Mouse (Mus musculus) inflammation-experienced regulatory T-cells, adult 16 weeks (primary cell): ENCODE measurements around the gene Rec8. TPM values are rescaled to one million over a fixed set of nuclear protein-coding genes. Genes with fewer than 3 reads are reported as not detected.

Experiments
- polyA plus RNA-seq: library from polyadenylated mRNA; unstranded; fragments of 100-300 nt; shearing (Covaris generic); gene quantifications from one replicate; pipeline ENCODE4 v1.2.1, GENCODE M21; 2017

Rec8 gene
- 10.8 TPM for polyA plus RNA-seq

GRCm38 (mm10) chr14:55617822-55618221 is at the start of gene Rec8:
Gene Rec8 (plus strand): TSS chr14:55618037.

DNA sequence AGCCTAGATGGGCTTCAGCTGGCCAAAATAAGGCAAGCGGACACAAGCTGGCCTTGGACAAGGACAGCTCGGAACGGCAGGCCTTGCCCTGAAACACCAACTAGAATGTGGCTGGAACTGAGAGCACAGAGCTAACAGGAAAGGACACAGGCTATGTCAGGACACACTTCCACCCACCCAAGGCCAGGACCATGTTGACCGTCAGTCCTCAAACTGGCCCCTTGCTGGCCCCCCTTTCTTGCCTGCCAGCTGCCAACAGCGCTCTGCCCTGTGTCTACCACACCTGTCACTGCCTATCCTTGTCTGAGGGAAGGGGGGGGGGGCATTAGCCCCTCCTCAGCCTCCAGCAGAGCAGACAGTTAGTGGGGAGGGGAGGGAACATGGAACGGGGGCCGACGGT is 42.5 kb upstream of the Rec8 start, which contains the start of gene Fitm1:
Fitm1 (plus strand) TSS at position 316 of the 400 bp plus-strand sequence.

DNA sequence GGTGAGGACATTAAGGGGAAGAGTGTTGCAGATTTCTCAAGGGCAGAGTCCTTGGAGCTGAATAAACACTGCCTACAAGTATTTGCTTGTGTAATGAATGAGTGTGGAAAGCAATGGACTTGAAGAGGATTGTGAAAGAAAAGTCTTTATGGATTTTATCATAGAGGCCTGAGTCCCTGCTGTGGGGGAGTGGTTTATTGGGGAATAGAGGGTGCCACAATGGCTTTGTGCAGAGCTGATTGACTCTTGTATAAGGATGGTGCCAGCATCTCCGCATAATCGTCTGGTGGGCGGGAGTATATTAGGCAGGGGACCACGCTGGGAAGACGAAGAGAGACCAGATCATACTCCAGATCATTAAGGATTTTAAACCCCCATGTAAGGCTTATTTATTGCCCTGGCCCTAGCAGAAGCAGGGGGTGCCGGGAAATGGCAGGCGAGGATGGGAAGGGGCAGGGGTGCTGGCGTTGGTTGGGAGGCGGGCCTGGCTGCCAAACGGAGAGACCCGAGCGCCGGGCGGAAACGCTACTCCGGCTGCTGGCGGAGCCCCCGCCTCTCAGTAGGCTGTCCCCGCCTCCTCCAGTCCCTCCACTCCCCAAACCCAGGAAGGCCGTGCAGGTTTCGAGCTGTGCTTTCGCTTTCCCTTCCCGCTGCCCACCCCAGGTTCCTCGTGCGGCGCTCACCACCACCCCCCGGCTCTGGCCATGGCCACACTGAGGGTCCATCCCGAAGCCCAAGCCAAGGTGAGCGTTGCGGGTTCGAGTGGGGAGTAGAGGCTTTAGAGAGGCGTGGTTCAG is 39.8 kb upstream of the Rec8 start, which contains the start of gene Psme1:
Psme1 (plus strand) TSS at position 253 of the 797 bp plus-strand sequence.

DNA sequence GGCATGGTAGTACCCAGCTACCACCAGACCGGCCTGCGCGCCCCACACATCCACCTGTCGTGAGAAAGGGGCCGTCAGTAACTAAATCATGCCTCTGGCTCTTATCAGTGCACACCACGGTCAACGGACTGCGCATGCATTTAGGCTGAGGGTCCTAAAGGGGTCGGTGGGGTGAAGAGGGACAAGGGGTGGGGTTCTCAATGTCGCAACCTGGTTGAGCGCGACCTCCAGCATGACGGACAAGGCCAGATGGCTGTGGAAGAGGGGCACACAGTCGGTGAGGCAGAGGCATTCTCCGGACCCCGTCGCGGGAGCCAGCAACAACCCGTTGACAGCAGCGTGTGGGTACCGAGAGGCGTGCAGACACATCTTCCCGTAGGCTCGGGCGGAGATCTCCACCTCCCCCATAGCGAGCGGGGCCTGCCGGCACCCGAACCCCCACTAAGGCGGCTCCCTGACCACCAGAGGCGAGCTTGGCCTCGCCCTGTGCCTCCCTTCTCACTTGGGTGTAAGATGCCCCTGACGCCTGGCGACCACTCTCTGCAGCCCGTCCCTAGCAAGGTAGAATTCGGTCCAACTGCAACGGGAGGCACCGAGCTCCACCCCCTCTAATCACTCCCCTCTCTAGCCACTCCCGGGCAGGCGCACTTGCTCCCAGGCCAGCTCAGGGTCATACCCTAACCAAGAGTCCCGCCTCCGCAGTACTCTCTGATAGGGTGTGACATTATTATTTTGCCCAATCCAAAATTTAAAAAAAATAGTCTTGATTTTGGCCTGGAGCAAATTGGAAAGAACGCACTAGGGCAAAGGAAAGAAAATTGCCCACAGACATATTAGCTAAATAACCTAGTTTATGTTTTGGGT is 32.9 kb upstream of the Rec8 start, which contains the start of gene Emc9:
Emc9 (minus strand) TSS at position 601 of the 864 bp plus-strand sequence.

GRCm38 (mm10) chr14:55590748-55591330 is 27.0 kb upstream of the Rec8 start, which contains the start of gene Psme2:
Gene Psme2 (minus strand): TSS chr14:55591113.

GRCm38 (mm10) chr14:55591331-55591891 is 26.4 kb upstream of the Rec8 start, which contains the start of gene Rnf31:
Gene Rnf31 (plus strand): TSS chr14:55591708.

DNA sequence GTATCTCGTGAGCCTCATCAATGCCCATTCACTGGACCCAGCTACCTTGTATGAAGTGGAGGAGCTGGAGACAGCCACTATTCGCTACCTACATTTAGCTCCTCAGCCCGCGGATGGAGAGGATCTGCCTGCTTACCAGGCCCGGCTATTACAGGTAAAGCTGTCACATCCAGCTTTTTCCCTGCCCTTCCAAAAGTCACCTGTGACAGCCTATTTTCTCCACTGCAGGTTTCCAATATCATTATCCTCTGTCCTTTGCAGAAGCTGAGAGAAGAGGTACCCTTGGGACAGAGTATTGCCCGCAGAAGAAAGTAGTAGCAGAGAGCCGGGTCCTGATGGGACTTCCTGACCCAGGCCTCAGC is 14.6 kb upstream of the Rec8 start, which contains the start of gene Irf9:
Irf9 (plus strand) TSS at position 301 of the 362 bp plus-strand sequence.

GRCm38 (mm10) chr14:55635523-55636007 is 17.7 kb downstream of the Rec8 start, which contains the start of gene Ipo4:
Gene Ipo4 (minus strand): TSS chr14:55635957.

GRCm38 (mm10) chr14:55637795-55638194 is 20.0 kb downstream of the Rec8 start, which contains the start of gene Gm49378:
Gene Gm49378 (minus strand): TSS chr14:55637895.

DNA sequence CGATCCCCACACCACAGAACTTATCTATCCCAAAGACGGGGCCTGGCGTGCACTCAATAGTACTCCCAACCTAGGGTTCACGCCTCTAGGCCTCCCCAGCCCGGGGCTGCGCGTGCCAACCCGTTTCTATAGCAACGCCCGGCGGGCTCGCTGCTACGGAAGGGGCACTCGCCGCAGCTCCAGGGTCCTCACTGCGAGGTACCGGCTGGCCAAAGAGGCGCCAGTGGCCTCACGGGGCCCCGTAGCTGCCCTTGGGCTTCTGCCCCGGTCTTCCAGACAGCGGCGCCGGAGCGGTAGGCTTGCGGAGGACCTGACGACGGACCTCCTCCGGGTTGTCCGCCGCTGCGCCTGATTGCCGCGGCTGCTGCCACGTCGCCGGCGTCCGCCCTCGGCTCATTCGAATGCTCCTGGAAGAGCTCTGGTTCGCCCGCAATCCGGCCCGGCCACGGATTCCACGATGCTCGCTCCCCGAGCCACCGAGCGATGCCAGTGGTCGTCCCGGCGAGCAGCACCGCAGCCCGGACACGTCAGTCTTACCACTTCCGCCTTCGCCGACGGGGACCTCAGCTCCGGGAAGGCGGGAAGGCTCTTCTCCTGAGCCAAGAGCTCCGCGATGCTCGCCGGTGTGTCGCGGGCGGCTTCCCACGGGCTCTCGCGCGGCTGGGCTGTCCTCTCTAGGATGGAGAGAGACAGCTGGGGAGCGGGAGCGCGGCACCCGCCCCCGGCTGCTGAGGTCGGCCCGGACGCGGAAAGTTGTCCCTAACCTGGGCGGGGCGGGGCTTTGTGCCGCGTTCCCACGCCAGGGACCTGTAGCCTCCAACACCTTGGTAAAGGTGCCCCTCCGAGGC is 25.4 kb downstream of the Rec8 start, which contains the start of gene Tm9sf1:
Tm9sf1 (minus strand) TSS at position 747 of the 848 bp plus-strand sequence.

GRCm38 (mm10) chr14:55649884-55650283 is 32.0 kb downstream of the Rec8 start, which contains the start of gene Tssk4:
Gene Tssk4 (plus strand): TSS chr14:55650184.

DNA sequence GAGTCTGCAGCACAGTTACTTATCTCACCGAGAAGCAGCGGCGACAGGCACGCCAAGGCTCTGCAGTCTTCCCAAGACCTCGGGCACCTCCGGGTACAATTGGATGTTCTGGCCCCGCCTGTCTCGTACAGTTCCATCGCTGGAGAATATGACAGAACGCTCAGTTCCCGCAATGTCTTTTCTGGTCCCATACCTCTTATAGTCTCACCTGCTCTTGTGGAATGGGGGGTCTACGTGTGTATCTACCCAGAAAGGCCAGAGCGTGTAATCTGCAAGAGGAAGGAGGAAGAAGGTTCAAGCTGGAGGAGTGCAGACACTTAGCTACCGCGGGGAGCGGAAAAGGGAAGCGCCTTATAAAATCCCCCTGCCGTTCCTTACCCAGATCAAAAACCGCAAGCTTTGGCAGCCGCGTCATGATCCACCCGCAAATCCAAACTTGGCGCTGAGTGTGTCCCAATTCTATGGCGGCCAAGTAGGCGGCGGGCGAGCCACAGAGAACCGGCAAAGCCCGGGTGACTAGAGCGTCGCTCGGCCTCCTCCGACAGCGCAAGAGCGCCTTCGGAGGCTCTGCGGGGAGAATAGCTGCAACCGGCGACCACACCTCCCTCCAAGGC is 42.2 kb downstream of the Rec8 start, which contains the start of gene Mdp1:
Mdp1 (minus strand) TSS at position 549 of the 614 bp plus-strand sequence.

DNA sequence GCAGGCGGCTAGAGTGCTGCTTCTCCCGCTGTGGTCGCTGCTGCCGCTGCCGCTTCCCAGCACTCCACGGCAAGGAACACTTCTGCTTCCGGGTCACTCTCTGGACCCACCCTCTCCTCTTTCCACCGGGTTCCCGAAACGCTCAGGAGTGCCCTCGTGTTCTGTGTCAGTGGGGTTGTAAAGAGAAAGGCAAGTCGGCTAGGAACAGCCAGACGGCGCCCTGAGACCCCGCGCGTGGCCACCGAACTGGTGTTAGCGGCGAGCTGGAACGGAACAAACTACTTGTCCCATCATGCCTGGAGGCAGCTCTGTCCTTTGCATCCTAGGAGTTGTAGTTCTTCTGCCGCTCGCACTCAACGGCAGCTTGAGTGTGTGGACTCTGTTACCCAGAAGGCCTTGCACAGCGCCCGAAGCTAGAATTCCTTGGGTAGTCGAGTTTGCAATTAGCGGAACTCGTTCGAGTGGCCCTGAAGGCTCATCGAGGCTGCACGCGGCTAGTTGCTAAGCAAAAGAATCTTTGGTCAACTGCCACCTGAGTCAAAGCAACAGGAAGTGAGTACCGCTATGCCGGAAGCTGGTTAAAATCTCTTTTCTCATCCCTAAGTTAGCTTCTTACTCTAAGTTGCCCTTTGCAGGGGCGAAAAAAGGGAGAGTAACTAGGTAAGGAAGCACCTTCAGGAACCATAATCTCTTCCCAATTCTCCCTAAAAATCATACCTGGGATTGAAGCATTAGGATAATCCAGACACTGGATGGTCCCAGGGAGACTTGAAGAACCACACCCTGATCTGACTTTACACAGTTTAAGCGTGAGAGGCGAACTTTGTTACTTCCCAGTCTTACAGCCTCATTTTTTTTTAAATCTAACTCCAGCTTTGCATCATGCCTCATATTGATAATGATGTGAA is 54.2 kb downstream of the Rec8 start, which contains the start of the genes Gmpr2 and Nedd8:
Gmpr2 (plus strand) TSS at position 109 of the 908 bp plus-strand sequence.
Nedd8 (minus strand) TSS at position 292 of the 908 bp plus-strand sequence.

Other genes with a start within 250 kb of the Rec8 start
- 43.1 TPM for gene Dhrs4, start 139.3 kb upstream of the Rec8 start, polyA plus RNA-seq
- gene Carmil3, start 127.4 kb upstream of the Rec8 start, polyA plus RNA-seq: 0.17 TPM
- not detected for gene Cpne6, start 107.6 kb upstream of the Rec8 start, polyA plus RNA-seq
- gene Nrl, start 93.1 kb upstream of the Rec8 start, polyA plus RNA-seq: 0.07 TPM
- 63.7 TPM for gene Pck2, start 77.8 kb upstream of the Rec8 start, polyA plus RNA-seq
- gene Dcaf11, start 58.0 kb upstream of the Rec8 start, polyA plus RNA-seq: 170 TPM
- 4.4 TPM for gene A730061H03Rik, start 57.6 kb upstream of the Rec8 start, polyA plus RNA-seq
- not detected for gene Fitm1, start 42.4 kb upstream of the Rec8 start, polyA plus RNA-seq
- gene Psme1, start 39.9 kb upstream of the Rec8 start, polyA plus RNA-seq: 1,083 TPM
- gene Emc9, start 32.7 kb upstream of the Rec8 start, polyA plus RNA-seq: 38.3 TPM
- 924 TPM for gene Psme2, start 26.9 kb upstream of the Rec8 start, polyA plus RNA-seq
- gene Rnf31, start 26.3 kb upstream of the Rec8 start, polyA plus RNA-seq: 82.6 TPM
- 199 TPM for gene Irf9, start 14.5 kb upstream of the Rec8 start, polyA plus RNA-seq
- gene Ipo4, start 17.9 kb downstream of the Rec8 start, polyA plus RNA-seq: 69.0 TPM
- 0.34 TPM for gene Gm49378, start 19.9 kb downstream of the Rec8 start, polyA plus RNA-seq
- 110 TPM for gene Tm9sf1, start 25.8 kb downstream of the Rec8 start, polyA plus RNA-seq
- gene Tssk4, start 32.1 kb downstream of the Rec8 start, polyA plus RNA-seq: 2.0 TPM
- gene Mdp1, start 42.5 kb downstream of the Rec8 start, polyA plus RNA-seq: 117 TPM
- 60.7 TPM for gene Gmpr2, start 53.9 kb downstream of the Rec8 start, polyA plus RNA-seq
- gene Nedd8, start 54.1 kb downstream of the Rec8 start, polyA plus RNA-seq: 431 TPM
- gene Tinf2, start 63.8 kb downstream of the Rec8 start, polyA plus RNA-seq: 67.8 TPM
- gene Tgm1, start 95.9 kb downstream of the Rec8 start, polyA plus RNA-seq: 0.48 TPM
- 76.4 TPM for gene Rabggta, start 104.2 kb downstream of the Rec8 start, polyA plus RNA-seq
- gene Dhrs1, start 127.7 kb downstream of the Rec8 start, polyA plus RNA-seq: 55.5 TPM
- 18.5 TPM for gene Nop9, start 127.7 kb downstream of the Rec8 start, polyA plus RNA-seq
- not detected for gene Cideb, start 140.4 kb downstream of the Rec8 start, polyA plus RNA-seq
- gene Ltb4r2, start 143.4 kb downstream of the Rec8 start, polyA plus RNA-seq: not detected
- 2.1 TPM for gene Ltb4r1, start 147.9 kb downstream of the Rec8 start, polyA plus RNA-seq
- 0.56 TPM for gene Adcy4, start 166.1 kb downstream of the Rec8 start, polyA plus RNA-seq
- 85.5 TPM for gene Ripk3, start 170.8 kb downstream of the Rec8 start, polyA plus RNA-seq
- gene Nfatc4, start 205.1 kb downstream of the Rec8 start, polyA plus RNA-seq: not detected
- 1.4 TPM for gene Nynrin, start 236.0 kb downstream of the Rec8 start, polyA plus RNA-seq